Mouse (Mus musculus): ENCODE results near the gene Dcaf5. TPM values are rescaled to one million over a fixed set of nuclear protein-coding genes. Genes with fewer than 3 reads are reported as not detected.
"Not testable (repeated sequence)": the region's sequence is repeated elsewhere in the genome, so short reads cannot be mapped to it uniquely, and the experiment has no call there.

Gene Dcaf5
- polyA plus RNA-seq, 1 experiment: 31.9 TPM

- Histone ChIP-seq H3K36me3 (ENCODE audit: control insufficient read depth, insufficient read depth, low read length) (no peaks in the 10 kb centered on the region), H3K4me3 (ENCODE audit: control insufficient read depth, insufficient read depth, low read length) (peak overlapping the region; percentile 67), H3K27ac (ENCODE audit: control insufficient read depth, insufficient read depth, low read length) (no peak overlapping the region), H3K4me1 (replicated peaks; ENCODE audit: control insufficient read depth, insufficient read depth, low read length) (peaks cover 4% of the 10 kb centered on the region; the same call in 1 of the 2 replicates), H3K27me3 (ENCODE audit: control insufficient read depth, insufficient read depth, low read length) (no peaks in the 10 kb centered on the region)
- DNase-seq: no peak
- 33% methylated on average over 17 of the region's 17 CpGs for WGBS
- TF ChIP-seq POLR2A (IDR thresholded peaks at IDR 0.05; ENCODE audit: control insufficient read depth, extremely low read depth, insufficient read depth, low read length, poor library complexity) (no peak), CTCF (IDR thresholded peaks at IDR 0.05; ENCODE audit: borderline replicate concordance, control insufficient read depth, extremely low read depth, insufficient read depth, low read length, poor library complexity) (no peak)
These were observed 27.4 kb upstream of the Dcaf5 start for GRCm38 (mm10) chr12:80463666-80464269.

- no peaks in the 10 kb centered on the region for H3K36me3 ChIP-seq (ENCODE audit: control insufficient read depth, insufficient read depth, low read length)
- WGBS: 0% methylated on average over 44 of the region's 45 CpGs
- no peaks in the 10 kb centered on the region for H3K27me3 ChIP-seq (ENCODE audit: control insufficient read depth, insufficient read depth, low read length)
- peak within 1 kb of the TSS; percentile 67 for H3K4me3 ChIP-seq (ENCODE audit: control insufficient read depth, insufficient read depth, low read length)
- H3K27ac ChIP-seq (ENCODE audit: control insufficient read depth, insufficient read depth, low read length): no peak within 1 kb of the TSS
- DNase-seq: peak; percentile 90
- no peak for TF ChIP-seq POLR2A (IDR thresholded peaks at IDR 0.05; ENCODE audit: control insufficient read depth, extremely low read depth, insufficient read depth, low read length, poor library complexity)
- no peak; the same call in 1 of the 2 replicates for TF ChIP-seq CTCF (IDR thresholded peaks at IDR 0.05; ENCODE audit: borderline replicate concordance, control insufficient read depth, extremely low read depth, insufficient read depth, low read length, poor library complexity)
- peaks cover 4% of the 10 kb centered on the region; the same call in 1 of the 2 replicates for H3K4me1 ChIP-seq (replicated peaks; ENCODE audit: control insufficient read depth, insufficient read depth, low read length)
These were observed 26.7 kb upstream of the Dcaf5 start, which contains the start of gene Exd2 for GRCm38 (mm10) chr12:80462942-80463651. Gene Exd2, plus strand, starts transcription at chr12:80463095.

- DNase-seq: peak; percentile 8
- H3K4me3 ChIP-seq (ENCODE audit: control insufficient read depth, insufficient read depth, low read length); H3K4me1 ChIP-seq (replicated peaks; ENCODE audit: control insufficient read depth, insufficient read depth, low read length); H3K27ac ChIP-seq (ENCODE audit: control insufficient read depth, insufficient read depth, low read length); H3K36me3 ChIP-seq (ENCODE audit: control insufficient read depth, insufficient read depth, low read length); H3K27me3 ChIP-seq (ENCODE audit: control insufficient read depth, insufficient read depth, low read length): not testable (repeated sequence)
- WGBS: 5% methylated on average over 10 of the region's 10 CpGs
These were observed 26.0 kb upstream of the Dcaf5 start for GRCm38 (mm10) chr12:80462292-80462896.

- Histone ChIP-seq H3K27ac (ENCODE audit: control insufficient read depth, insufficient read depth, low read length) (no peak overlapping the region), H3K27me3 (ENCODE audit: control insufficient read depth, insufficient read depth, low read length) (no peaks in the 10 kb centered on the region), H3K4me3 (ENCODE audit: control insufficient read depth, insufficient read depth, low read length) (no peak overlapping the region), H3K36me3 (ENCODE audit: control insufficient read depth, insufficient read depth, low read length) (no peaks in the 10 kb centered on the region), H3K4me1 (replicated peaks; ENCODE audit: control insufficient read depth, insufficient read depth, low read length) (no peaks in the 10 kb centered on the region; the same call in 1 of the 2 replicates)
- TF ChIP-seq POLR2A (IDR thresholded peaks at IDR 0.05; ENCODE audit: control insufficient read depth, extremely low read depth, insufficient read depth, low read length, poor library complexity) (no peak), CTCF (IDR thresholded peaks at IDR 0.05; ENCODE audit: borderline replicate concordance, control insufficient read depth, extremely low read depth, insufficient read depth, low read length, poor library complexity) (no peak)
- 87% methylated on average over 5 of the region's 5 CpGs for WGBS
- no peak for DNase-seq
These were observed 21.6 kb upstream of the Dcaf5 start for GRCm38 (mm10) chr12:80458033-80458432.

- Histone ChIP-seq H3K36me3 (ENCODE audit: control insufficient read depth, insufficient read depth, low read length) (no peaks in the 10 kb centered on the region), H3K4me3 (ENCODE audit: control insufficient read depth, insufficient read depth, low read length) (no peak overlapping the region), H3K27me3 (ENCODE audit: control insufficient read depth, insufficient read depth, low read length) (no peaks in the 10 kb centered on the region), H3K4me1 (replicated peaks; ENCODE audit: control insufficient read depth, insufficient read depth, low read length) (no peaks in the 10 kb centered on the region), H3K27ac (ENCODE audit: control insufficient read depth, insufficient read depth, low read length) (no peak overlapping the region)
- DNase-seq: no peak
- 97% methylated on average over 1 of the region's 1 CpGs for WGBS
- TF ChIP-seq POLR2A (IDR thresholded peaks at IDR 0.05; ENCODE audit: control insufficient read depth, extremely low read depth, insufficient read depth, low read length, poor library complexity): no peak
- TF ChIP-seq CTCF (IDR thresholded peaks at IDR 0.05; ENCODE audit: borderline replicate concordance, control insufficient read depth, extremely low read depth, insufficient read depth, low read length, poor library complexity): no peak
These were observed 17.1 kb upstream of the Dcaf5 start for GRCm38 (mm10) chr12:80453506-80453905.

GRCm38 (mm10) chr12:80444525-80445109 is 8.2 kb upstream of the Dcaf5 start:
- Histone ChIP-seq H3K4me3 (ENCODE audit: control insufficient read depth, insufficient read depth, low read length) (no peak overlapping the region), H3K4me1 (replicated peaks; ENCODE audit: control insufficient read depth, insufficient read depth, low read length) (no peaks in the 10 kb centered on the region), H3K27ac (ENCODE audit: control insufficient read depth, insufficient read depth, low read length) (no peak overlapping the region), H3K27me3 (ENCODE audit: control insufficient read depth, insufficient read depth, low read length) (no peaks in the 10 kb centered on the region; the same call in 1 of the 2 replicates), H3K36me3 (ENCODE audit: control insufficient read depth, insufficient read depth, low read length) (no peaks in the 10 kb centered on the region)
- TF ChIP-seq CTCF (IDR thresholded peaks at IDR 0.05; ENCODE audit: borderline replicate concordance, control insufficient read depth, extremely low read depth, insufficient read depth, low read length, poor library complexity) (no peak), POLR2A (IDR thresholded peaks at IDR 0.05; ENCODE audit: control insufficient read depth, extremely low read depth, insufficient read depth, low read length, poor library complexity) (no peak)
- no peak for DNase-seq
- WGBS: 91% methylated on average over 9 of the region's 9 CpGs

Data from thymus, adult 2 months (tissue).